Mouse (Mus musculus): ENCODE data around the gene Specc1. TPM values are rescaled to one million over a fixed set of nuclear protein-coding genes. Genes with fewer than 3 reads are reported as not detected.
"Not testable (repeated sequence)": the region's sequence is repeated elsewhere in the genome, so short reads cannot be mapped to it uniquely, and the experiment has no call there.

Specc1 gene
- total RNA-seq (2021): 1 to 10 TPM; 4.7 to 6.1 TPM
- long read RNA-seq, experiment 1, partial matches to known transcripts: 0 of 3 reads
- long read RNA-seq, experiment 1, other reads (novel, unspliced or antisense): 2 of 3 reads
- long read RNA-seq, experiment 2: 0 reads

DNA sequence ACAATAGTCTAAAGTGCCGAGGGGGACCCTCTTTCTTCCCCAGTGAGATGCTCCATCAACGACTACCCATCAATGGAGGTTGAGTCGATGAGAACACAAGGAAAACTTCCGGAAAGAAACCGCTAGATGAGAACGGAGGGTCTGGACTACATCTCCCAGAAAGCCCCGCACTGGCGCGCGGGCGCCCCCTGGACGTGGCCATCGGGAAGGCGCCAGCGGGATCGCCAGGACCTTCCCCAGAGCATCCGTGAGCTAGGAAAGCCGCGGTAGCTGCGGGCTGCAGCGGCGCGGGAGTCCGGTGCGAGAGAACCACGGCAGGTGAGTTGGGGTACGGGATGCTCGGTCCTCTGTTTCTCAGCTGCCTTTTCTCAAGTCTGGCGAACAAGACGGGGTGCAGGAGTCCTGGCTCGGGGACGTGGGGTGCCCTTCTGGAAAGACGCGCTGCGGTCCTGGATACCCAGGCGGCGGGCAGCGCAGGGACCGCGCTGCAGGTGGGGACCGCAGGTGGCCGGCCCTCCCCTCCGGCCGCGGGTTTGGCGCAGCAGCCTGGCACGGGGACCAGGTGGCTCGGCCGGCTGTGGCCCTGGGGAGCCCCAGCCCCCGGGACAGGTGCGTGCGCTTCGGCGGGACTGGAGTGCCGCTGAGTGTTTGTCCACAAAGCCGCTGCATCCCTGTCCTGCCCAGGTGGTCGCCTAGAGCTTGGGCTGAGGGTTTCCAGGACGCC lies at the start of gene Specc1:
Gene Specc1, plus strand, starts transcription at position 192 of the 724 bp plus-strand sequence.
- peak; percentile 89 to 95 for DNase-seq

DNA sequence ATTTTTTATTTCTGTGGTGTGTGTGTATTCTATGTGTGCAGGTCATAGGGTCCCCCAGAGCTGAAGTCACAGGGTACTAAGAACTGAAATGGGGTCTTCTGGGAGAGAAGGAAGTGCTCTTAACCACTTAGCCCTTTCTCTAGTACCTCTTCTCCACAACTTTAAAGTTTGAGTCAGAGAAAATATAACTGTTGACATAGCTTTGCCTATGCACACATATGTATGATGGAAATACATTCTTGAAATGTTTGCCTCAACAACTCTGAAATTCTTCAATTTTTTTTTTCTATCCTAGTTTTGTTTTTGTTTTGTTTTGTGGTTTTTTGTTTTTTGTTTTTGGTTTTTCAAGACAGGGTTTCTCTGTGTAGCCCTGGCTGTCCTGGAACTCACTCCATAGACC lies 48.2 kb upstream of the Specc1 start:
- DNase-seq: no peak

DNA sequence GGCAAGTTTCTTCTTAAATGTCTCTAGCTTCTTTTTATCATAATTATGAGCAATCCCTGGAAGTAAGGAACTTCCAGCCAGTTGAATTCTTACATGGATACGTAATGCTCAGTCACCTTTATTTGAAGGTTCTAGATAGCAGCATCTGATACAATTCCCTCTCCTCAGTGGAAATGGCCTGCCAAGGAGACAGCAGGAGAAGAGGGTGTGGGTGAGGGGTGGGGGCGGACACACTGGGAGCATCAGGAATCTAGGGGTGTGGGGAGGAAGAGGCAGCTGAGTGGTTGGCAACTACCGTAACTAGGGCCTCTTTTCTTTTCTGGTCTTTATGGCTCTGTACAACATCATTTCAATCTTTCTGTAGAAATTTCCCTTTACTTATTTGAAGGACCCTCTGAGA lies 36.9 kb upstream of the Specc1 start:
- no peak for DNase-seq

DNA sequence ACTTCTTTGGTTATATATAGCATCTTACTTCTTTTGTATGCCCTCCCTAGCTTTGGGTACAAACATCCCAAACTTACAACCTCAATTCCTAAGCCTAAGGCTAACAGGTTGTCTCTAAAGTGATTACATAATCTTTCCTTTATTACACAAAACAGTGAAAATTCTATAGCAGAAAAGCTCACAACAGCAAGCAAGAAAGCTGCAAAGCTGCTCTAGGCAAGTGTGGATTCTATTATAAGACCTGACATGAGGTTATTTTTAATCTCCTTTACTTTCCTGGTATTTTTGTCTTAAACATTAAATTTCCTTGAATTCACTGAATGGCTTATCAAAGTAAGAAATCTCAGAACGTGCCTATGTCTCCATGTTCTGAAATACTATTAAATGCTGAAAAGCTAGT lies 33.3 kb upstream of the Specc1 start:
- DNase-seq: no peak

DNA sequence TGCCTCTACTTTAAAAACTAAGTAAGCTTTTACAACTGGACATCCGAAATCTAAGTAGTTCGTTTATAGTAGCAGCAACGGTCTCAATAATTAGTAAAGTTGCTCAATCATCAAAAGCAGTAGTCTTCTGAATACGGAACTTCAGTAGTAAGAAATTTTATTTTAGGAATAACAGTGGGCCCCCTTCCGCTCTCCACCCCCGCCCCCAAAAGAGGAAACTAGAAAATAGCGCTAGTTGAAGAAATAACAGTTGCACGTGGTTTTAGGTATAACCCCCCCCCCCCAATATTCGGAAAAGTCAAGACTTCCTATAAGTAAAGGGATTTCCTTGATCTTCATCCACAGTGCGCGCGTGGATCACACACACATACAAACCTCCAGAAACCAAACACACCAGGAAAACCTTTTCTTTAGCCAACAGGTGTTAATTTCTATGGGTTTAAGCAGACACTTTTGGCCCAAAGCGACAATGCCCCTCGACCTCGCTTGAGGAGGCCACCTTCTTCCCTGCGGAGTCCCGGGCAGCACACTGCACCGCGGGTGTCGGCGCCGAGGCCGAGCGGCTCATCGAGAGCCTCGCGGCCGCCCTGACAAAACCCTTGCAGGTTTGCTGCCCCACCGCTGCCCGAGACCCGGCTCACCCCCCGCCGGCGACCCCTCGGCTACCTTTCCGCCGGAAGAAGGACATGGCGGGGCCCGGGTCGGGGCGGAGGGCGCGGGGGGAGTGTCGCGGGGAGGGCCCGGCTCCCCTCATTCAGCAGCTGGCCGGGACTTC lies 27.1 kb upstream of the Specc1 start:
- no peak for DNase-seq

DNA sequence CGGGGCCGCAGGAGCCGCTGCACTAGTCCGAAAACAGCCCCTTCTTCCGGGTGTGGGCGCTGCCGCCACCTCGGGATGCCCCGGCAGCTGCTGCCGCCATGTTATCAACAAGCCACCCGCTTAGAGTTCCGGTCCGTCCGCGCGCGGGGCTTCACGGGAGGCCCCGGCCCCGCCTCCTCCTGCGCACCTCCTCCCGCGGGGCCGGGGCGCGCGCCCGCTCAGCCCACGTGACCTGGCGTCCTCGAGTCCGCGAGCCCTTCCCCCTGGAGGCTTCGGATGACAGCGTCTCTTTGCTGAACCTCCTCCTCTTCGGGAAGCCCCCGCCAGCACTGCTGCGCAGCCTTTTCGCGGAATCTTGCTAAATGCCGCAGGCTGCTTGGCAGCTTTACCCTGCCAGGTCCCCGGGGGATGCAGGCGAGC lies 26.5 kb upstream of the Specc1 start, which contains the start of gene Akap10:
Gene Akap10, minus strand, starts transcription at position 155 of the 420 bp plus-strand sequence.
- peak; percentile 95 to 97 for DNase-seq

DNA sequence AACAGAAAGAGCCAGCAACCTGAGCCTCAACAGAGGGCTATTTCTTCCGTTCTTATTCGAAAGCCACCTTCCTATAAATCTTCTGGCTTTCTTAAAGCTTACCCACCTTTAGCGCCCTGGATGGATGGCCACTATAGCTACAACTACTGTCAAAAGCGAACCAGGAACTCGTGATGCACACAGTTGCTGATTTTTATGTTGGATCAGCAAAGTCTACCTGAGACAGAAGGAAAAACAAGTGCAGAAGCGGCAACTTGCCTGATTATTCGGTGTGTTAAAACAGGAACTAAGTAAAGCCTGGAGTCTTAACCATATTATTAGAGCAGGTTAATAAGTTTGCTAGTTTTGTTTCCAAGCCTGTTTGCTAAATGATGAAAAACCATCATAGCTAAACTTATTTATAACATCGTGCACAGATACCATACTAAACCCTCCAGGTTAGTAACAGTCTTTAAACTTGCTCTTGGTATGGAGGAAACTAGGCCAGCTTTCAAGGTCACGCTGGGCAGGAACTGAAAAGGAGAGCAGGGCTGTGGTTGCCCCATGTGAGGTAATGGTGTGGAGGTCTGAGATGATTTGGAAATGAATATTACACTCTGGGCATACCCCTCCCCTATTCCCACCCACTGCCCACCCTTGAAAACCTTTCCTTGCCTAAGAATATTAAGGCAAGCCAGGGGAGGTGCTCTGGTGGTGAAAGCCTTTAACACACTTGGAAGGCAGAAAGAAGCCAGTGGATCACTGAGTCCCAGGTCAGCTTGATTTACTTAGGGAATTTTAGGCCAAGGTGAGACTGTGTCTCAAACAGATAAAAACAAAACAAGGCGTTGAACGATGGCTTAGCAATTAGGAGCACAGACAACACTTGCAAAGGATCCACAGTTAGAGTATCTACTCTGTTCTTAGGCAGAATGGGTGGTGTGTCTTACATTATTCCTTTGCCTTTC lies 25.6 kb upstream of the Specc1 start:
- peak; percentile 10 to 35 for DNase-seq

DNA sequence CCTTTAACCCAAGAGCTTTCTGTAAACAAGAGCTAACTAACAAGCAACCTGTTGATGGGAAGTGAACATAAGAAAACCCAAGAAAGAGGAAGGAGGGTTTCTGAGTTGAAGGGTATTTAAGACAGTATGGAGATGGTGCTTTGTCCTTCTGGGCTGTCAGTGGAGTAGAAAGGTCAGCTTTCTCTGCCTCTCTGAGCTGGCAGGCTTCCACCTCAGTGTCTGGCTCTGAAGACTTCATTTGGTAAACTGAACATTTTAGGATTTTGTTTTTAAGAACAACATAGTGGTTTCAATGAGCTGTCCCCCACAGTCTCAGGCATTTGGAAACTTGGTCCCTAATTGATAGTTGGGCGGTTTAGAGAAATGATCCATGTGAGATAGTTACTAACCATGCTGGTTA lies 18.8 kb upstream of the Specc1 start:
- DNase-seq: no peak

DNA sequence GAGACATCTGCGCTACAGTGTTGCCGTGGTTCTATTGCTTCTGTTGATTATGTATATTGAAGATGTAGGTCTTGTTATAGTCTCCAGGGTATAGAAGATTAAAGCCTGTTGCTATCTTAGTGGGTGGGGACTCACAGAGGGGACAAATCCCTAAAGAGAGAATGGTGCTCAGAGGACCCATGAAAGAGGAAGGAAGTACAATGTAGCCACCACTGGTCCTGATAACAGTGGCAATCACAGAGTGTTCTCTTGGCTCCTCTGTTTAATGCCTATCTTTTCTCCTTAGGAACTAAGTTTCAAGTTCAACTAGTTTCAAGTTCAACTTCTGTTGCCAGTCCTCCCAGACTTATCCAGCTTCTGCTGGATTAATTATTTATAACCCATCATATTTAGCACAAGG lies 13.7 kb upstream of the Specc1 start:
- no peak for DNase-seq

DNA sequence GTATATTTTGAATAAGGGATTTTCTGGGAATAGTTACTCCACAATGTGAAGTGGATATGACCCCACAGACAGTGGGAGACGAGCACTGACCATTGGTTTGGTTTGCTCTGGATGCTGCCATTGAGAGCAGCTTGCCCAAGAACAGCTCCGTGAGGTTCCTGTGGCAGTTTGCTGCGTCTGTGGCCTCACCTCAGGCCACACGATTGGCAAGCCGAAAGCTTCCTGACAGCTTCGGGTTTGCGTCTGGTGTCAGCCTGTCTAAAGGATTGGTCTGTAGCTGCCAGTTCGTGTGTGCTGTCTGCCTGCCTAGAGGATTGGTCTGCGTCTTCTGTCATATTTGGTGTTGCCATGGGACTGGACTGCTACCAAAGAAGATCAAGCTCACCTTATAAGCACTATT lies 12.1 kb upstream of the Specc1 start:
- no peak for DNase-seq

DNA sequence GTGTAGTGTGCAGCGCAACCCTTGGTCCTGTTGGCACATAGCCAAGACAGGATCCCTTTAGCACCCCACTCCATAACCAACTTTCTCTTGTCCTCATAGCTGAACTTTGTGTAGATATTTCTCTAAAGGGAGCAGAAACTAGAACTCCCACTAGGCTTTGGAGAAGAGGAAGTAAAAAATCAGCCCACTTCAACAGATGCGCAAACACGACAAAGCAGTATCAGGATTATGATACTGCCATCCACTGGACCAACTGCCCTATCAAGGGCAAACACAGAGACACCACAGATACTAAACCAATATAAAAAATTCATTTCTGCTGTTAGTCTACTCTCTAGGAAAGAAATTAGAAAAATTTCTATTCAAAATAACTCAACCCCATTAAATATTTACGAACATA lies 10.0 kb upstream of the Specc1 start:
- DNase-seq: no peak

DNA sequence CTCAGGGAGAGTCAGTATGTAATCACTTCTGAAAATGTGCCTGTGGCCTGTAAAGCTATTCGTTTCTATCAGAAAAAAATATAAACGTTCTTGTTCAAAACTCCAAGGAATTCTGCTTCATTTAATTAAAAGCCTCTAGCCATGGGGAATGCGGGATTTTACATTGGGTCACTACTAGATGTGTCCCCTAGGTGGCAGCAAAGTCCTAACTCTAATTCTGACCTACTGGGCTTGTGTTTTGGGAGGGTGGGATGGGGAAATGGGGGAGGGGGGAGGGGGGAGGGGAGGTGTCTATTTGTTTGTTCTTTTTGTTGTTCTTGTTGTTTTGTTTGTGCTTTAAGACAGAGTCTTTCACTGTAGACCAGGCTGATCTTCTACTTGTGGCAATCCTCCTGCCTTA lies 7.2 kb upstream of the Specc1 start:
- DNase-seq: peak; percentile 29 to 69

DNA sequence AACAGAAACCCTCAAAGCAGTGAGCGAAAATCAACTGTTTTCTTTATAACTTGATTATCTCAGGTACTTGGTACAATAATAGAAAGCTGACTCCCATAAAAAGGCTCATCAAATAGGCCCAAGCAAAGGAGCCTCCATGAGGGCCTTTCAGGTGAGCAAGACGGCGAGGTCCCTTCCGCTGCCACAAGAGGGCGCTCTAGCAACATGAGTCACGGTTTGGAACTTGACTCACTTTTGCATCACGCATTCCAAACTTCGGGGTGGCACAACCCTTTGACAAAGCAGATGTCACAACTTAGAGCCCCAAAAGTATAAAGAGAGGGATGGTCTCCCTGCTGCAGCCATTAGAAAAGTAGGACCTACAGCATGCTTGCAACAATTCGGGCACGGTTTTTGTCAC lies 5.9 kb upstream of the Specc1 start:
- DNase-seq: peak; percentile 69 to 90

DNA sequence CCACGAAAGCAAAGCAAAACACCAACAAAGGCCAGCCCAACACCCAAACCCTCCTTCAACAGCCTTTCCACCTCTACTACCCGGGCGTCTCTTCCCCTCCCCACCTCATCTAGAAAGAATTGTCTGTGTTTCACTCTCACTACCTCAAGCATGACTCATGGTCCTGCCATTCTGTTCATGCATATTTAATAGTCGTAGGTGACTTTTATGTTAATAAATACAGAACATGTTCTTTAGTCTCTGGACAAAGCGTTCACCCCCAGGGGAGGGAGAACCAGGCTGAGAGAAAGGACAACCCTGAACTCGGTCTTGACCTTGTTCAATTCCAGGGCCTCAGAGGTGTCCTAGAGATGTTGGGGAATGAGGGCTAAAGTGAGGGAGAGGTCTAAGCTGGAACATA lies 1.4 kb upstream of the Specc1 start:
- no peak for DNase-seq

DNA sequence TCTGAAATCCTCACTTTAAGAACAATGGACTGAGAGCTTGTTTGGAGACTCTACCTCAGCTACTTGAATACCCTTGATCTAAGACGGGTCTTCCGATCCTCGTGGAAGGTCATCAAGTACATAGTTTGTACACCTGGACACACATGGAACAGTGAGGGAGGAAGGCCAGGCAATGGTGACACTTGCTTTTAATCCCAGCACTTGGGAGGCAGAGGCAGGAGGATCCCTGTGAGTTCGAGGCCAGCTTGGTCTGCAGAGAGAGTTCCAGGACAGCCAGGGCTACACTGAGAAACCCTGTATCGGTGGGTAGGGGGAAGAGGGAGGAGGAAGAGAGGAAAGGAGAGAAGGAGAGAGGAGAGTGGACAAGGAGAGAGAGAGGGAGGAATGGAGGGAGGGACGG lies 612 bp upstream of the Specc1 start:
- no peak for DNase-seq

DNA sequence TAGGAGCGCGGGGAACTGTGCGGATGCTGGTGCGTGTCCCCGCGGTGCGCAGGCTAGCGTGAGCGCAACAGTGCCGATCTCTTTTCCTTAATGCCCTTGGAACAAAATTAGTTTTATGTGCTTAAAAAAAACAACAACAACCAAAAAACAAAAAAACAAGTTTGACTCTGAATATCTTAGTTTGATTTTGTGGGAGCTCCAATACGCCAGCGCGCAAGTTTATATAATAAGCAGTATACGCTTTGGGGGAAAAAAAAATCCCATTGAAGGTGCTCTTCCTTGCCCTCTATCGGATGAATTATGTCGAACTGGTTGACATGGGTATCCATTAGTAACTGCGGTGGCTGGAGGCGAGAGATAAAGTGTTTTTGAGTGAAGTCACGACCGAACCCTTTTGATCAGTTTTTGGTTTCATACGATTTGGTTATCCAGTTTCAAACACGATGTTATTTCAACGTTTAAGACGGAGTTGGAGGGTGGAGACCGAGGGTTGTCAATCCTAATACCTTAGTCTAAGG lies 792 bp downstream of the Specc1 start:
- peak in 1 of 2 experiments; percentile 22 for DNase-seq

DNA sequence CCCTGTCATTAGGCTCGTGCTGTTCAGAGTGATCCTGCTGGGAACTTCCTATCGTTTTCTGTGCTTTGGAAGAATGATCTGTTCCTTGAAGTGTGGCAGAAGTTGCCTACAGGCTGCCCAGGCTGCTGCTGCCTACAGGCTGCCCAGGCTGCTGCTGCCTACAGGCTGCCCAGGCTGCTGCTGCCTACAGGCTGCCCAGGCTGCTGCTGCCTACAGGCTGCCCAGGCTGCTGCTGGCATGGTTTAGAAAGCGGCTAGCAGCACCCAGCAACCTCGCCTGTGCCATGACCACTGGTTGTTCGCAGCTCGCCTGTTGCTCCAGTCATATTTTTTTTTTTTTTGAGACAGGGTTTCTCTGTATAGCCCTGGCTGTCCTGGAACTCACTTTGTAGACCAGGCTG lies 2.1 kb downstream of the Specc1 start:
- not testable (repeated sequence) for DNase-seq

DNA sequence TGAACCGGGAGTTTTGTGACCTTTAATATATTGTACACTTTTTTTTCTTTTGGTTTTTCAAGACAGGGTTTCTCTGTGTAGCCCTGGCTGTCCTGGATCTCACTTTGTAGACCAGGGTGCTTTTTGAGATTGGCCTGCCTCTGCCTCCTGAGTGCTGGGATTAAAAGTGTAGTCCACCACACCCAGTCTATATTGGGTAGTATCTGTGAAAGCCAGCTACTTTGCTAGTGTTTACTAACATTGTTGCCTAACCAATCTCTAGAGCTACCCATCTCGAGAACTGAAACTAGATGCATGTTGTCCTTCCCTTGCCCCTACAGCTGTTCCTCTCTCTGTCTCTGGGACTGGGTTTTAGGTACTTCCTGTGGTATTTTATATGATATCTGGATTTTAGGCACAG lies 3.5 kb downstream of the Specc1 start:
- no peak for DNase-seq

DNA sequence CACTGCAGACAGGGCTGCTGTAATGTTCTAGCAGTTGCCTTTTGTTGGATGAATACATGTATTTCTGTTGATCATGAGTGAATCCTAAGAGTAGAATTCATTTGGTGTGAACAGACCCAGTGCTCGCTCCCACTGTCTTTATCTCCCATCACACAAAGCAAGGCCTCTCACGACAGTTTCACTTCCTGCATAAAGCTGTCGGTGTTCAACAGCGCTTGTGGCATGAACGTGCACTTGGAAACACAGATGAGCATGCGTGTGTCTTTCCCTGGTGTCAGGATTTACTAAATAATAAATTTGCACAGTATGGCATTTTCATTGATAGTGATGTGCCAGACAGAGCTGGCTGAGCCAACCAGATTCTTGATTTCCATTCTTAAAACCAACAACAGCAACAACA lies 6.1 kb downstream of the Specc1 start:
- no peak for DNase-seq

DNA sequence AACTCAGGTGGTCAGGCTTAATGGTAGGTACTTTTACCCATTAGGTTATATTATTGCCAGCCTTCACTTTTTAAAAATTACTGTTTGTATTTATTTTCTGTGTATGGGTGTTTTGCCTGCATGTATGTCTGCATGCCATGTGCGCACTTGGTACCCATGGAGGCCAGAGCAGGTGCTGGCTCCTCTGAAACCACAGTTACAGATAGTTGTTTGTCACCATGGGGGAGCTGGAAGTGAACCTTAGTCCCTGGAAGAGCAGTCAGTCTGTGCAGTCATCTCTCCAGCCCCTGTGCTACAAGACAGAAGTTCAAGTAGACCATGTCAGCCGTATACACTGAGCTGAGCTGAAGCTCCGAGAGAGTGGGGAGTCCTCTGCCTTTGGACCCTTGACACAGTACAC lies 6.6 kb downstream of the Specc1 start:
- DNase-seq: no peak

DNA sequence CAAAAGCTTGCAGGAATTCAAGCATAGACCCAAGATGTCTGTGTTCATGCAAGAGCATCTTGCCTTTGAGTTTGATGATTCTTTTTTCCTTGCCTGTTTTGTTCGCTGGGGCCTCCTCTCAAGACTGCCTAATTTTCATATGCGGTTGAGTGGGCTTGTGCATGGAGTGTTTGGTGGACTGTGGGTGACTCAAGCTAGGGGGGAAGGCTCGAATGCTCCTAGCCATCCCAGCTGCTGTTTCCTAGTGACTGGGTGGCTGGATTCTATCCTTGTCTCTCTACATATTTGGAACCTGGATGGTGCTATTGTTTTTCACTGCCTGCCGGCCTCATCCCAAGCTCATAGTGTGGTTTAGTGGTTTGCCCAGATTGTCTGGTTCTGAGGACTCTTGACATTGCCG lies 8.0 kb downstream of the Specc1 start:
- DNase-seq: no peak

DNA sequence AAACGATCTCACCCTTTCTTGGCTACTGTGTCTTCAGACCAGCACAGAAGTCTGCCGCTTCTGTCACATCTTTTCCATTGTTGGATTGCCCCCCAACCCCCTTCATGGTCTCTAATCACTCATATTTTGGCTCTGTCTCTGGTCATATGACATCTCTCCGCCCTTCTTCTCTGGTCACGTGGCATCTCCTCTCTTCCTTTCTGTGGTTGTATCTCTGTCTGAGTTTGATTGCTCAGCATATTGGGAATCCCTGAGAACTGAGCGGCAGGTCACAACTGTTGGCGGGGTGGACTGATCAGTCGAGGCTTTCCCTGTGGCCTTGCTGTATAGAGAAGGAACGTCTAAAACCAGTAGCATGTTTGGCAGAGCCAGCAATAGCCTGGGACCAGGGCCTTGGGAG lies 10.5 kb downstream of the Specc1 start:
- DNase-seq: no peak

Measured in heart, adult 18-20 months (tissue).